Mouse (Mus musculus): ENCODE measurements around the gene Dhx33. TPM values are rescaled to one million over a fixed set of nuclear protein-coding genes. Genes with fewer than 3 reads are reported as not detected.

Dhx33 gene
- total RNA-seq (2014; fragmentation: Nextera tagmentation), result 24.3 and 28.4 TPM in 2 replicates
- total RNA-seq (2017), result 32.7 and 37.4 TPM in 2 replicates
- 11.6 and 15.9 TPM in 2 replicates for polyA plus RNA-seq (2012)

DNA sequence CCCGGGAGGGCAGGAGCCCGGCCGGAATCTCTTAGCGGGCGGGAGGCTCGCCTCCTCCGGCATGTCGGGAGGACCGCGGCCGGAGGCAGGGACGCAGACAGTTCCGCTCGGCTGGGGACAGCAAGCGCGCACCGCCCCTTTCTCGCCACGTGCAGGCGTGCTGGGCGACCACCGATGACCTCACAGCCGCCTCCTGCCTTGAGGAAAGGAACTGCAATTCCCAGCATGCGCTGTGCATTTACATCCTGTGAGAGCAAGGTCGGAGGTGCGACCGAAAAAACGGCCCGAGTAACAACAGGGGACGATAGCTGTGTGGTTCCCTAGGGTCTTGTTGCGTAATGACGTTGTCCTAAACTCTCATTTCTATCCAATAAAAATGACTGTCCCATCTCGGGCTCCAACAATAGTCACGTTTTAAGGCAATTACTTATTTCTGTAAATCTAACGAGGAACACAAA lies at the start of gene Dhx33:
TSS of gene Dhx33 (minus strand) at position 122 of the 458 bp plus-strand sequence.
- peaks cover 59% of the 10 kb centered on the region for H3K36me3 ChIP-seq (replicated peaks)
- no peaks in the 10 kb centered on the region for H3K27me3 ChIP-seq (ENCODE audit: insufficient read depth, low read length)
- TF ChIP-seq GATA1 (IDR thresholded peaks at IDR 0.05; ENCODE audit: borderline replicate concordance, low read length) (no peak), CTCF (IDR thresholded peaks at IDR 0.05; ENCODE audit: low read depth, low read length) (no peak), POLR2AphosphoS5 (IDR thresholded peaks at IDR 0.05; ENCODE audit: insufficient replicate concordance, low read depth, low read length) (no peak), GATA2 (IDR thresholded peaks at IDR 0.05; ENCODE audit: borderline replicate concordance, low read depth, low read length) (no peak), TAL1 (conservative IDR thresholded peaks at IDR 0.05; ENCODE audit: low read depth, low read length) (no peak)
- DNase-seq (ENCODE audit: low spot score), result peak; percentile 82
- ATAC-seq (ENCODE audit: extremely low read depth, insufficient number of reproducible peaks, low FRiP score, poor library complexity, severe bottlenecking), result peak; percentile 98
- peak within 1 kb of the TSS; percentile 85 for H3K4me3 ChIP-seq (ENCODE audit: low read depth, low read length)
- H3K9me3 ChIP-seq (replicated peaks), result no peaks in the 10 kb centered on the region
- peaks cover 30% of the 10 kb centered on the region for H3K4me1 ChIP-seq (ENCODE audit: insufficient read depth, low read depth, low read length)

DNA sequence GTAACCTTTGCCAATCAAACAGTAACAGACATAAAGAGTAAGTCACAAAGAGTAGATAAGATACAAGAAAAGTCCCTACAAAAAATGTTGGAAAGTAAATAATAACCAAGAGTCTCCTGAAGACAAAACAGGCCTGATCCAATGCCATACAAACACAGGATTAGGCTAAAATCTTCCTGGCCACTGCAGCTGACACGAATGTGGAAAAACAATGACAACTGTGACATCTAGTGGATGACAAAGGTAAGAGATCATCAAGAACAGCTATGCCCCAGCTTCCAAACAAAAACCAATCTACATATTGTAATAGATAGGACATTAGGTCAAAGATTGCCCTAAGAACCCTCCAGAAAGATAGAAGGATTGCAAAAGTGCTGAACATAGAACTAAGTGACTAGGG lies 48.3 kb upstream of the Dhx33 start:
- no peak for TF ChIP-seq CTCF (IDR thresholded peaks at IDR 0.05; ENCODE audit: low read depth, low read length)
- TF ChIP-seq POLR2AphosphoS5 (IDR thresholded peaks at IDR 0.05; ENCODE audit: insufficient replicate concordance, low read depth, low read length), result no peak
- ATAC-seq (ENCODE audit: extremely low read depth, insufficient number of reproducible peaks, low FRiP score, poor library complexity, severe bottlenecking) (no peak; the same call in 1 of the 2 replicates), DNase-seq (ENCODE audit: low spot score) (no peak)
- Histone ChIP-seq H3K27me3 (ENCODE audit: insufficient read depth, low read length) (no peaks in the 10 kb centered on the region), H3K4me3 (ENCODE audit: low read depth, low read length) (no peak overlapping the region), H3K9me3 (replicated peaks) (no peaks in the 10 kb centered on the region), H3K4me1 (ENCODE audit: insufficient read depth, low read depth, low read length) (no peaks in the 10 kb centered on the region), H3K36me3 (replicated peaks) (no peaks in the 10 kb centered on the region)

DNA sequence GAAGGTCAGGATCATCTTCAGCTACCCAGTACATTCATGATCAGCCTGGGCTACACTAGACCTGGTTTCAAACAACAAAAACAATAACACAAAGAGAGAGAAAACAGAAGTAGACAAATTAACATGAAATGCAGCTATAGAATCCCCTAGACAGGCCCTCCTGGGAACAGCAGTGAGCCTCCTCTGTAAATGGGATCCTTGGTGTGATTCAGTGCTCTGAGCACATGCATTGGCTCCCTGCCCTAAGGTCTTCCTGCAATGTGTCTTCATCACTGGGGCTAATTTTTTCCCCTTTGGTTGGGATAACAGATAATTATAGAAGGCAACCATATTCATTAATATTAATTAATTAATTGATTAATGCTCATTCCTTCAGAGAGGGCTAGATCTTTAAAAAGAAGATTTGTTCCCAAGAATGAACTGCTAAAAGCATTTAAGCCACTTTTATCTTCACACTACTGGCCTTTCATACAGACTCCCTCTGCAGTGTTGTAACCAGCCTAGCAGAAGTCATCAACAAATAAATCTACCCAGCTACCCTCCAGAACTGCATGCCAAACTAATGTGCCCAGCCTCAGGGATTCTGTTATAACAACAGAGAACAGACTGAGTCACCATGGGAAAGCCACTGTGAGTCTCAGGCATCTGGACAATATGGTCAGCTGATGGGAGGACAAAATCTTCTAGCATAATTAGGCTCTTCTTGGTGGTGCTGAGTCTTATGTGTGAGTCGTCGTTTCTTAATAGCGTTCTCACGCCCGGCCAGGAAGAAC lies 35.5 kb upstream of the Dhx33 start:
- H3K4me3 ChIP-seq (ENCODE audit: low read depth, low read length), result no peak overlapping the region
- H3K4me1 ChIP-seq (ENCODE audit: insufficient read depth, low read depth, low read length), result no peaks in the 10 kb centered on the region
- peaks cover 16% of the 10 kb centered on the region for H3K27me3 ChIP-seq (ENCODE audit: insufficient read depth, low read length)
- no peaks in the 10 kb centered on the region for H3K36me3 ChIP-seq (replicated peaks)
- no peak for ATAC-seq (ENCODE audit: extremely low read depth, insufficient number of reproducible peaks, low FRiP score, poor library complexity, severe bottlenecking)
- DNase-seq (ENCODE audit: low spot score), result no peak
- no peaks in the 10 kb centered on the region for H3K9me3 ChIP-seq (replicated peaks)
- TF ChIP-seq GATA2 (IDR thresholded peaks at IDR 0.05; ENCODE audit: borderline replicate concordance, low read depth, low read length) (no peak), GATA1 (IDR thresholded peaks at IDR 0.05; ENCODE audit: borderline replicate concordance, low read length) (no peak), POLR2AphosphoS5 (IDR thresholded peaks at IDR 0.05; ENCODE audit: insufficient replicate concordance, low read depth, low read length) (no peak), CTCF (IDR thresholded peaks at IDR 0.05; ENCODE audit: low read depth, low read length) (no peak), TAL1 (conservative IDR thresholded peaks at IDR 0.05; ENCODE audit: low read depth, low read length) (no peak)

DNA sequence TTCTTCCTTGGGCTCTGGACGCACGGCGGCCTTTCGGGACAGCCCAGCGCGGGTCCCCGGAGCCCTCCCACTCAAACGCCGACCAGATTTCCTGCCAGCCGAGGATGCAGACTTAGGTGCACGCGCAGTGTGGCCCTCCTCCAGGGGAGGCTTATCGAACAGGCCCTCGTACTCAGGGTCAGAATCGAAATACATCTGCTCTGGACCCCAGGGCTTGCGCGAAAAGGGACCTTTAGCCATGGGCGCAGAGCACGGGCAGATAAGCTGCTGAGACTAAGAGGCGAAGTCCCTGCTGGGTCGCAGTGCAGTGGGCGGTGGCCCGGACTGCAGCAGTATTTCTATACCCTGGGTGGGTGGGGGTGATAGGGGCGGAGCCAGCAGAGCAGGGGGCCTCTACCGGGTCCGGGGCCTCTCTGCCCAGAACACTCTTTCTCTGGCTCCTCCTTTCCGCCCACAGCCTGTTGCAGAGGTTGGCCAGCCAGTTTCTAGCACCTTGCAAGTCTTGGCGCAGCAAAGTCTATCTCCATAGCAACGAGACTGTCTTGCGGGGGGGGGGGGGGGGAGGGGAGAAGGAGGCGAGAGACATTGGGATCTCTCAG lies 29.0 kb upstream of the Dhx33 start, which contains the start of gene 6330403K07Rik:
TSS of gene 6330403K07Rik (minus strand) at position 351 of the 599 bp plus-strand sequence.
- no peak for TF ChIP-seq CTCF (IDR thresholded peaks at IDR 0.05; ENCODE audit: low read depth, low read length)
- no peak for TF ChIP-seq GATA1 (IDR thresholded peaks at IDR 0.05; ENCODE audit: borderline replicate concordance, low read length)
- no peak for TF ChIP-seq GATA2 (IDR thresholded peaks at IDR 0.05; ENCODE audit: borderline replicate concordance, low read depth, low read length)
- no peak for TF ChIP-seq TAL1 (conservative IDR thresholded peaks at IDR 0.05; ENCODE audit: low read depth, low read length)
- no peak for TF ChIP-seq POLR2AphosphoS5 (IDR thresholded peaks at IDR 0.05; ENCODE audit: insufficient replicate concordance, low read depth, low read length)
- DNase-seq (ENCODE audit: low spot score), result no peak
- no peak for ATAC-seq (ENCODE audit: extremely low read depth, insufficient number of reproducible peaks, low FRiP score, poor library complexity, severe bottlenecking)
- H3K4me1 ChIP-seq (ENCODE audit: insufficient read depth, low read depth, low read length), result peaks cover 10% of the 10 kb centered on the region
- no peak within 1 kb of the TSS; the same call in 1 of the 2 replicates for H3K4me3 ChIP-seq (ENCODE audit: low read depth, low read length)
- no peaks in the 10 kb centered on the region for H3K9me3 ChIP-seq (replicated peaks)
- peaks cover 15% of the 10 kb centered on the region for H3K36me3 ChIP-seq (replicated peaks)
- peaks cover 16% of the 10 kb centered on the region for H3K27me3 ChIP-seq (ENCODE audit: insufficient read depth, low read length)

DNA sequence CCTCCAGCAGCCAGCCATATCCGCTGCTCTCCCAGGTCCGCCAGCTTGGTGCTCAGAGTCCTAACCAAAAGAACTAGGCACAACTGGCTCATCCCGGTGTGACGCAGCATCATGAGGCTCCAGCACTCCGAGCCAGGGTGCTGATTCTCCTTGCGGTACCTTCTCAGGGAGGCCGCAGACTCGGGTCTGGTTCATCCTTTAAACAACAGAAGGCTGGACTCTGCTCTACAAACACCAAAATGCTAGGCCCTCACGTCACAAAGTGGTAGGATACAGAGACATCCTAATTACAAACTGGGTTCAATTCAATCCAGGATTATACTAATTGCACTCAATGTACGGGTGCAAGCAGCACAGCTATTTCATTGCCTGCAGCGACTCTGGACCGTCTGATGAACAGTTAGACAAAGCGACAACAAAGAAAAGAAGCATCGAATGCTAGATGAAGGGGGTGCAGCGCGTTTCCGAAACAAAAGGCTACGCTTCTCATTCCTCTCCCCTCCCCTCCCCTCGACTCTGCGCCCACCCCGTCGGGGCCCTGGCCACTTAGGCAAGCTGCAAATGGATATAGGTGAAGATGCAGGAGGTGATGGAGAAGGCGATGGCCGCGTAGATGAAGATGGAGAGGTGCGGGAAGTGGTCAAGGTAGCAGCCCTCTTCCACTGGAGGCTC lies 28.4 kb upstream of the Dhx33 start:
- no peaks in the 10 kb centered on the region for H3K9me3 ChIP-seq (replicated peaks)
- TF ChIP-seq CTCF (IDR thresholded peaks at IDR 0.05; ENCODE audit: low read depth, low read length) (no peak), POLR2AphosphoS5 (IDR thresholded peaks at IDR 0.05; ENCODE audit: insufficient replicate concordance, low read depth, low read length) (no peak), GATA1 (IDR thresholded peaks at IDR 0.05; ENCODE audit: borderline replicate concordance, low read length) (no peak), TAL1 (conservative IDR thresholded peaks at IDR 0.05; ENCODE audit: low read depth, low read length) (no peak), GATA2 (IDR thresholded peaks at IDR 0.05; ENCODE audit: borderline replicate concordance, low read depth, low read length) (no peak)

DNA sequence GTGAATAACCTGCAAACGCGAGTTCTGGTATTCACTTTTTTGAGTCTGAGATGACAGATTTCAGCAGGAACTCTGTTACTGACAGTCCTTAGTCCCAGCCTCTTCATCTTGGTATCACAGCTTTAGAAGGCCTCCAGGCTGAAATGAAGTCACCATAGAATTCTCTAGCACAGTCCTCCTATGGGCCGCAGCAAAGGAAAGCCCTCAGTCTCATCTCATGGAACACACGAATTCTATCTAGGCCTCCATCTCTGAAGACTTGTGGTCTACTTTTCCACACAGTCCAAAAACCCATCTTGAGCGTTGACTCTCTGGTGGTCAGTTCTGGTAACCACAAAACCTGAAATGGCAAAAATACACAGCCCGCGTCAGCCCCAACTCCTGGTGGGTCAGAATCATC lies 27.8 kb upstream of the Dhx33 start:
- ATAC-seq (ENCODE audit: extremely low read depth, insufficient number of reproducible peaks, low FRiP score, poor library complexity, severe bottlenecking), result no peak
- Histone ChIP-seq H3K27me3 (ENCODE audit: insufficient read depth, low read length) (peaks cover 13% of the 10 kb centered on the region), H3K4me3 (ENCODE audit: low read depth, low read length) (no peak overlapping the region), H3K9me3 (replicated peaks) (no peaks in the 10 kb centered on the region), H3K36me3 (replicated peaks) (peaks cover 26% of the 10 kb centered on the region), H3K4me1 (ENCODE audit: insufficient read depth, low read depth, low read length) (peaks cover 16% of the 10 kb centered on the region)
- TF ChIP-seq GATA1 (IDR thresholded peaks at IDR 0.05; ENCODE audit: borderline replicate concordance, low read length), result no peak
- TF ChIP-seq POLR2AphosphoS5 (IDR thresholded peaks at IDR 0.05; ENCODE audit: insufficient replicate concordance, low read depth, low read length), result no peak
- TF ChIP-seq CTCF (IDR thresholded peaks at IDR 0.05; ENCODE audit: low read depth, low read length), result no peak
- TF ChIP-seq TAL1 (conservative IDR thresholded peaks at IDR 0.05; ENCODE audit: low read depth, low read length), result no peak
- TF ChIP-seq GATA2 (IDR thresholded peaks at IDR 0.05; ENCODE audit: borderline replicate concordance, low read depth, low read length), result no peak
- DNase-seq (ENCODE audit: low spot score), result no peak

More for the DNA sequence above, 28.4 kb upstream of the Dhx33 start:
- H3K4me3 ChIP-seq (ENCODE audit: low read depth, low read length), result no peak overlapping the region
- no peak for DNase-seq (ENCODE audit: low spot score)
- H3K4me1 ChIP-seq (ENCODE audit: insufficient read depth, low read depth, low read length), result peaks cover 16% of the 10 kb centered on the region
- peaks cover 21% of the 10 kb centered on the region for H3K36me3 ChIP-seq (replicated peaks)
- ATAC-seq (ENCODE audit: extremely low read depth, insufficient number of reproducible peaks, low FRiP score, poor library complexity, severe bottlenecking), result no peak
- peaks cover 14% of the 10 kb centered on the region for H3K27me3 ChIP-seq (ENCODE audit: insufficient read depth, low read length)
